Mouse (Mus musculus) stomach, postnatal 0 days (tissue): ENCODE results near the gene Atp6v1e1. TPM values are rescaled to one million over a fixed set of nuclear protein-coding genes. Genes with fewer than 3 reads are reported as not detected.

Experiments used
- ATAC-seq: fragments of 200-750 bp; cut with Nextera tagmentation; 2 replicates; pipeline ENCODE4 v1.8.0; 2017; ENCODE audit not compliant: low FRiP score, low TSS enrichment
- DNase-seq: peaks from one replicate; pipeline ENCODE4 v3.0.0-alpha.2; 2016; ENCODE audit warnings: low spot score
- H3K27ac ChIP-seq: fragments of 300-500 bp; sonication (generic); replicated peaks from 2 replicates; pipeline ENCODE4 v1.5.1; 2014; ENCODE audit warnings: mild to moderate bottlenecking, control low read depth
- H3K27me3 ChIP-seq: fragments of 300-500 bp; sonication (generic); 2 replicates; pipeline ENCODE4 v1.6.1; 2014; ENCODE audit warnings: low read length; ENCODE audit not compliant: control insufficient read depth, insufficient read depth
- H3K36me3 ChIP-seq: fragments of 300-500 bp; sonication (generic); 2 replicates; pipeline ENCODE4 v1.6.1; 2014; ENCODE audit warnings: low read length, mixed read lengths; ENCODE audit not compliant: control insufficient read depth, insufficient read depth
- H3K4me1 ChIP-seq: fragments of 300-500 bp; sonication (generic); replicated peaks from 2 replicates; pipeline ENCODE4 v1.6.1; 2014; ENCODE audit warnings: antibody characterized with exemption; ENCODE audit not compliant: control insufficient read depth, insufficient read depth
- H3K4me2 ChIP-seq: fragments of 300-500 bp; sonication (generic); replicated peaks from 2 replicates; pipeline ENCODE4 v1.6.1; 2014; ENCODE audit warnings: low read depth, mild to moderate bottlenecking, control low read depth, moderate library complexity
- H3K4me3 ChIP-seq: fragments of 300-500 bp; sonication (generic); 2 replicates; pipeline ENCODE4 v1.5.1; 2014; ENCODE audit warnings: low read depth, low read length, control low read depth
- H3K9ac ChIP-seq: fragments of 300-500 bp; sonication (generic); 2 replicates; pipeline ENCODE4 v1.6.1; 2014; ENCODE audit warnings: mild to moderate bottlenecking, low read length, control low read depth, mixed read lengths
- H3K9me3 ChIP-seq: fragments of 300-500 bp; sonication (generic); 2 replicates; pipeline ENCODE4 v1.6.1; 2016; ENCODE audit warnings: low read length; ENCODE audit not compliant: control insufficient read depth
- CTCF ChIP-seq: IDR thresholded peaks from 2 replicates; pipeline ENCODE4 v1.5.1; 2016; ENCODE audit warnings: antibody characterized with exemption, low read depth, mild to moderate bottlenecking, moderate library complexity
- EP300 ChIP-seq: optimal IDR thresholded peaks from 2 replicates; pipeline ENCODE3; 2016; ENCODE audit warnings: antibody characterized with exemption
- WGBS: fragments of 180-500 bp; shearing (Covaris S2); extraction: QIAGEN DNeasy Blood & Tissue Kit; methylation state at CpG from one replicate; pipeline ENCODE4 v1.1.7; 2014; 5-methylcytosine and 5-hydroxymethylcytosine counted together
- microRNA-seq: library from miRNA; unstranded; fragments of <30 nt; microRNA quantifications from one replicate; pipeline ENCODE4, GENCODE M21; 2016
- polyA plus RNA-seq: library from polyadenylated mRNA; unstranded; fragments of >200 nt; fragmentation: Nextera tagmentation; extraction: Ambion mirVana; gene quantifications from 2 replicates; pipeline ENCODE4 v1.2.1, GENCODE M21; 2015

The Atp6v1e1 gene
- polyA plus RNA-seq, 1 experiment from 2014 or later, result 251 TPM

GRCm38 (mm10) chr6:120773149-120773628 lies 49.4 kb downstream of the Atp6v1e1 start, which contains the start of gene Slc25a18:
TSS of gene Slc25a18 (plus strand) at chr6:120773578.
- H3K4me1 ChIP-seq, result no peaks in the 10 kb centered on the region
- no peak within 1 kb of the TSS for H3K4me3 ChIP-seq
- ATAC-seq (no peak), DNase-seq (no peak)
- H3K36me3 ChIP-seq, result no peaks in the 10 kb centered on the region
- no peak within 1 kb of the TSS for H3K4me2 ChIP-seq
- no peaks in the 10 kb centered on the region for H3K27me3 ChIP-seq
- no peak within 1 kb of the TSS for H3K9ac ChIP-seq
- TF ChIP-seq EP300, result no peak
- TF ChIP-seq CTCF, result no peak
- H3K27ac ChIP-seq, result no peak within 1 kb of the TSS
- no peaks in the 10 kb centered on the region for H3K9me3 ChIP-seq
- WGBS, result 58% methylated on average over 5 of the region's 5 CpGs

GRCm38 (mm10) chr6:120772025-120772424 lies 50.6 kb downstream of the Atp6v1e1 start:
- H3K36me3 ChIP-seq, result no peaks in the 10 kb centered on the region
- DNase-seq (no peak), ATAC-seq (no peak)
- H3K27me3 ChIP-seq, result no peaks in the 10 kb centered on the region
- H3K4me2 ChIP-seq, result no peak overlapping the region
- H3K4me3 ChIP-seq, result no peak overlapping the region
- no peaks in the 10 kb centered on the region for H3K9me3 ChIP-seq
- TF ChIP-seq EP300, result no peak
- TF ChIP-seq CTCF, result no peak
- H3K9ac ChIP-seq, result no peak overlapping the region
- H3K4me1 ChIP-seq, result no peaks in the 10 kb centered on the region
- H3K27ac ChIP-seq, result no peak overlapping the region

GRCm38 (mm10) chr6:120771366-120771765 lies 51.2 kb downstream of the Atp6v1e1 start:
- Histone ChIP-seq H3K36me3 (no peaks in the 10 kb centered on the region), H3K27ac (no peak overlapping the region), H3K9ac (no peak overlapping the region), H3K4me1 (no peaks in the 10 kb centered on the region), H3K4me2 (no peak overlapping the region), H3K4me3 (no peak overlapping the region), H3K27me3 (no peaks in the 10 kb centered on the region), H3K9me3 (no peaks in the 10 kb centered on the region)
- DNase-seq (no peak), ATAC-seq (no peak)
- WGBS, result 60% methylated on average over 1 of the region's 1 CpGs
- TF ChIP-seq CTCF (peak; percentile 48), EP300 (no peak)

- Histone ChIP-seq H3K27ac (no peak overlapping the region), H3K4me2 (no peak overlapping the region), H3K36me3 (no peaks in the 10 kb centered on the region), H3K9me3 (no peaks in the 10 kb centered on the region), H3K4me3 (no peak overlapping the region), H3K27me3 (no peaks in the 10 kb centered on the region), H3K9ac (no peak overlapping the region), H3K4me1 (no peaks in the 10 kb centered on the region)
- no peak for DNase-seq
- TF ChIP-seq EP300 (no peak), CTCF (no peak)
- no peak for ATAC-seq
- WGBS, result 85% methylated on average over 1 of the region's 1 CpGs
Measured at GRCm38 (mm10) chr6:120769972-120770371, 52.6 kb downstream of the Atp6v1e1 start.

GRCm38 (mm10) chr6:120761151-120761550 lies 61.4 kb downstream of the Atp6v1e1 start:
- H3K4me1 ChIP-seq, result no peaks in the 10 kb centered on the region
- no peak overlapping the region for H3K4me3 ChIP-seq
- no peaks in the 10 kb centered on the region for H3K36me3 ChIP-seq
- no peak overlapping the region for H3K27ac ChIP-seq
- H3K4me2 ChIP-seq, result no peak overlapping the region
- no peak overlapping the region for H3K9ac ChIP-seq
- no peak for DNase-seq
- WGBS, result 84% methylated on average over 2 of the region's 2 CpGs
- no peak for ATAC-seq
- H3K27me3 ChIP-seq, result no peaks in the 10 kb centered on the region
- no peaks in the 10 kb centered on the region for H3K9me3 ChIP-seq
- TF ChIP-seq CTCF (no peak), EP300 (no peak)

GRCm38 (mm10) chr6:120746416-120746815 lies 76.2 kb downstream of the Atp6v1e1 start:
- DNase-seq (no peak), ATAC-seq (no peak)
- no peaks in the 10 kb centered on the region for H3K9me3 ChIP-seq
- WGBS, result 80% methylated on average over 2 of the region's 2 CpGs
- no peaks in the 10 kb centered on the region for H3K36me3 ChIP-seq
- no peaks in the 10 kb centered on the region for H3K27me3 ChIP-seq
- no peak overlapping the region for H3K27ac ChIP-seq
- H3K4me1 ChIP-seq, result no peaks in the 10 kb centered on the region
- TF ChIP-seq EP300 (no peak), CTCF (no peak)
- H3K4me2 ChIP-seq, result no peak overlapping the region
- H3K4me3 ChIP-seq, result no peak overlapping the region
- no peak overlapping the region for H3K9ac ChIP-seq

Small RNA genes lying within 50 kb of the gene (microRNA-seq; reads per million reads assigned to microRNA genes)
- not detected for gene Gm25193

Other genes with a start within 250 kb of the Atp6v1e1 start
- gene Cecr2, start 156.4 kb downstream of the Atp6v1e1 start, polyA plus RNA-seq, result 0.56 and 0.65 TPM in 2 replicates
- 0.10 and 0.13 TPM in 2 replicates for gene Slc25a18, start 49.2 kb downstream of the Atp6v1e1 start, polyA plus RNA-seq
- 18.4 and 18.5 TPM in 2 replicates for gene Bcl2l13, start 13.4 kb upstream of the Atp6v1e1 start, polyA plus RNA-seq
- 21.6 and 21.8 TPM in 2 replicates for gene Bid, start 94.1 kb upstream of the Atp6v1e1 start, polyA plus RNA-seq